Mouse (Mus musculus) liver, embryonic 14.5 days (tissue): ENCODE data around the gene Abca1. TPM values are rescaled to one million over a fixed set of nuclear protein-coding genes. Genes with fewer than 3 reads are reported as not detected.

Experiments
- ATAC-seq: fragments of 200-750 bp; cut with Nextera tagmentation; 2 replicates; pipeline ENCODE4 v1.8.0; 2017; ENCODE audit warnings: moderate number of reproducible peaks, mild to moderate bottlenecking, moderate library complexity; ENCODE audit not compliant: insufficient read depth
- DNase-seq, 3 experiments: peaks; one replicate each; pipeline ENCODE4 v3.0.0-alpha.2; 2012 to 2013; ENCODE audit warnings: low read depth in 3 of 3, low spot score in 3 of 3
- H3K27ac ChIP-seq: fragments of 300-500 bp; sonication (generic); 2 replicates; pipeline ENCODE4 v1.5.1; 2014; ENCODE audit warnings: moderate library complexity, mild to moderate bottlenecking, control low read depth, inconsistent platforms
- H3K27me3 ChIP-seq: fragments of 300-500 bp; sonication (generic); 2 replicates; pipeline ENCODE4 v1.6.1; 2014; ENCODE audit warnings: mild to moderate bottlenecking, low read length, moderate library complexity; ENCODE audit not compliant: control insufficient read depth, insufficient read depth
- H3K36me3 ChIP-seq: fragments of 300-500 bp; sonication (generic); replicated peaks from 2 replicates; pipeline ENCODE4 v1.6.1; 2014; ENCODE audit warnings: low read depth; ENCODE audit not compliant: control insufficient read depth, insufficient read depth
- H3K4me1 ChIP-seq, 2 experiments: fragments of 200-500 bp in 1 of 2; fragments of 300-500 bp in 1 of 2; sonication (generic) in 1 of 2; replicated peaks; 2 replicates each; pipeline ENCODE4 v1.6.1; 2012 to 2014; ENCODE audit warnings: antibody characterized with exemption in 1 of 2, inconsistent platforms in 1 of 2, low read length in 1 of 2; ENCODE audit not compliant: control insufficient read depth in 2 of 2, insufficient read depth in 2 of 2
- H3K4me2 ChIP-seq: fragments of 300-500 bp; sonication (generic); 2 replicates; pipeline ENCODE4 v1.6.1; 2014; ENCODE audit warnings: low read depth, mild to moderate bottlenecking, control low read depth, moderate library complexity
- H3K4me3 ChIP-seq, 2 experiments: fragments of 200-500 bp in 1 of 2; fragments of 300-500 bp in 1 of 2; sonication (generic) in 1 of 2; 2 replicates each; pipeline ENCODE4 v1.5.1; 2012 to 2014; ENCODE audit warnings: low read depth in 2 of 2, low read length in 2 of 2, mild to moderate bottlenecking in 2 of 2, control low read depth in 1 of 2, inconsistent platforms in 1 of 2, moderate library complexity in 1 of 2; ENCODE audit not compliant: insufficient read depth in 1 of 2
- H3K9ac ChIP-seq: fragments of 300-500 bp; sonication (generic); replicated peaks from 2 replicates; pipeline ENCODE4 v1.6.1; 2014; ENCODE audit warnings: mild to moderate bottlenecking, control low read depth, moderate library complexity
- H3K9me3 ChIP-seq: fragments of 300-500 bp; sonication (generic); 2 replicates; pipeline ENCODE4 v1.6.1; 2016; ENCODE audit warnings: low read length, mixed read lengths; ENCODE audit not compliant: control insufficient read depth
- CTCF ChIP-seq: IDR thresholded peaks from 2 replicates; pipeline ENCODE4 v1.5.1; 2016; ENCODE audit warnings: antibody characterized with exemption, low read depth, control low read depth
- EP300 ChIP-seq: IDR thresholded peaks from 2 replicates; pipeline ENCODE4 v1.6.1; 2016; ENCODE audit warnings: antibody characterized with exemption, low read depth
- WGBS: fragments of 180-500 bp; shearing (Covaris S2); extraction: QIAGEN DNeasy Blood & Tissue Kit; methylation state at CpG from one replicate; pipeline ENCODE4 v1.1.7; 2014; ENCODE audit not compliant: insufficient replicate concordance; 5-methylcytosine and 5-hydroxymethylcytosine counted together
- polyA plus RNA-seq, 2 experiments: library from polyadenylated mRNA; depleted of rRNA in 1 of 2; stranded (reverse) in 1 of 2; unstranded in 1 of 2; fragments of >200 nt; fragmentation: Nextera tagmentation in 1 of 2; extraction: Ambion mirVana in 1 of 2; gene quantifications; 2 replicates each; pipeline versions ENCODE4 v1.2.1 to v1.2.3; 2012 to 2014

Gene Abca1
- polyA plus RNA-seq, 2 experiments, result 7.0 to 12.0 TPM

- 71% methylated on average over 10 of the region's 25 CpGs for WGBS
- Histone ChIP-seq H3K9me3 (no peaks in the 10 kb centered on the region), H3K27me3 (no peaks in the 10 kb centered on the region), H3K36me3 (no peaks in the 10 kb centered on the region), H3K9ac (no peak overlapping the region), H3K4me1 (no peaks in the 10 kb centered on the region; a peak in 1 of 4 replicates), H3K4me3 (no peak overlapping the region), H3K27ac (no peak overlapping the region), H3K4me2 (no peak overlapping the region)
- ATAC-seq, result no peak
- TF ChIP-seq EP300 (no peak), CTCF (no peak)
- DNase-seq, result no peak
These were observed 5.5 kb upstream of the Abca1 start for GRCm38 (mm10) chr4:53165231-53165630.

GRCm38 (mm10) chr4:53159176-53159575, 519 bp downstream of the Abca1 start:
- TF ChIP-seq EP300 (no peak), CTCF (no peak)
- DNase-seq (no peak), ATAC-seq (peak; percentile 29; the same call in 1 of the 2 replicates)
- no peaks in the 10 kb centered on the region for H3K36me3 ChIP-seq
- WGBS, result under 1% methylated on average over 20 of the region's 20 CpGs
- no peak overlapping the region; the same call in 1 of the 2 replicates for H3K9ac ChIP-seq
- H3K27me3 ChIP-seq, result peaks cover 10% of the 10 kb centered on the region
- no peaks in the 10 kb centered on the region for H3K9me3 ChIP-seq
- peak overlapping the region; percentile 68 for H3K4me2 ChIP-seq
- peaks cover 0 to 2% of the 10 kb centered on the region in 2 experiments; a peak in 2 of 4 replicates for H3K4me1 ChIP-seq
- H3K4me3 ChIP-seq, result peak overlapping the region; percentile 53 to 61
- H3K27ac ChIP-seq, result no peak overlapping the region

GRCm38 (mm10) chr4:53158634-53159033, 1.1 kb downstream of the Abca1 start:
- Histone ChIP-seq H3K27me3 (peaks cover 10% of the 10 kb centered on the region), H3K9me3 (no peaks in the 10 kb centered on the region), H3K4me3 (peak overlapping the region; percentile 53 to 61), H3K36me3 (no peaks in the 10 kb centered on the region), H3K4me2 (peak overlapping the region; percentile 68), H3K4me1 (peaks cover 0 to 3% of the 10 kb centered on the region in 2 experiments; a peak in 2 of 4 replicates), H3K9ac (no peak overlapping the region), H3K27ac (no peak overlapping the region)
- peak in 2 of 3 experiments; percentile 37 to 42 for DNase-seq
- ATAC-seq, result peak; percentile 72; the same call in 1 of the 2 replicates
- TF ChIP-seq EP300, result no peak
- TF ChIP-seq CTCF, result peak; percentile 68
- WGBS, result 0% methylated on average over 18 of the region's 18 CpGs

- no peak for ATAC-seq
These were observed 4.2 kb downstream of the Abca1 start for GRCm38 (mm10) chr4:53155471-53155870.

GRCm38 (mm10) chr4:53153711-53154110, 6.0 kb downstream of the Abca1 start:
- Histone ChIP-seq H3K9ac (no peak overlapping the region), H3K27me3 (peaks cover 2% of the 10 kb centered on the region), H3K4me2 (no peak overlapping the region), H3K4me3 (no peak overlapping the region), H3K4me1 (peaks cover 0 to 19% of the 10 kb centered on the region in 2 experiments; a peak in 2 of 4 replicates), H3K27ac (no peak overlapping the region), H3K36me3 (no peaks in the 10 kb centered on the region), H3K9me3 (no peaks in the 10 kb centered on the region)
- ATAC-seq (no peak), DNase-seq (no peak)
- TF ChIP-seq EP300, result no peak
- TF ChIP-seq CTCF, result no peak
- WGBS, result 61% methylated on average over 6 of the region's 6 CpGs

More at GRCm38 (mm10) chr4:53155471-53155870, 4.2 kb downstream of the Abca1 start:
- peaks cover 10% of the 10 kb centered on the region for H3K27me3 ChIP-seq
- no peak overlapping the region for H3K4me3 ChIP-seq
- no peaks in the 10 kb centered on the region for H3K36me3 ChIP-seq
- no peak for TF ChIP-seq CTCF
- no peak for TF ChIP-seq EP300
- 62% methylated on average over 11 of the region's 11 CpGs for WGBS
- H3K27ac ChIP-seq, result no peak overlapping the region
- no peaks in the 10 kb centered on the region for H3K9me3 ChIP-seq
- H3K9ac ChIP-seq, result no peak overlapping the region
- DNase-seq, result no peak
- H3K4me1 ChIP-seq, result peaks cover 0 to 13% of the 10 kb centered on the region in 2 experiments; a peak in 2 of 4 replicates
- H3K4me2 ChIP-seq, result no peak overlapping the region
